Mouse (Mus musculus) kidney, postnatal 0 days (tissue): ENCODE measurements at regions not wholly inside any gene's neighbourhood (a gene's known extent, or its start where the extent isn't known, plus 50 kb on each side); places are given as distances from the start of the nearest gene placed in this dataset.

Source experiments
- ATAC-seq: fragments of 200-750 bp; cut with Nextera tagmentation; replicated peaks from 2 replicates; pipeline ENCODE4 v1.8.0; 2017; ENCODE audit warnings: low read depth, moderate number of reproducible peaks, moderate TSS enrichment, moderate library complexity; ENCODE audit not compliant: low FRiP score
- DNase-seq: peaks from one replicate; pipeline ENCODE4 v3.0.0-alpha.2; 2016; ENCODE audit warnings: low spot score
- H3K27ac ChIP-seq: fragments of 300-500 bp; sonication (generic); 2 replicates; pipeline ENCODE4 v1.5.1; 2014; ENCODE audit warnings: mild to moderate bottlenecking
- H3K27me3 ChIP-seq: fragments of 300-500 bp; sonication (generic); 2 replicates; pipeline ENCODE4 v1.6.1; 2014; ENCODE audit warnings: low read length, mixed read lengths; ENCODE audit not compliant: insufficient read depth
- H3K36me3 ChIP-seq: fragments of 300-500 bp; sonication (generic); 2 replicates; pipeline ENCODE4 v1.6.1; 2014; ENCODE audit warnings: low read length, mixed read lengths; ENCODE audit not compliant: insufficient read depth
- H3K4me1 ChIP-seq: fragments of 300-500 bp; sonication (generic); replicated peaks from 2 replicates; pipeline ENCODE4 v1.6.1; 2014; ENCODE audit warnings: antibody characterized with exemption, low read length, mixed read lengths; ENCODE audit not compliant: insufficient read depth
- H3K4me2 ChIP-seq: fragments of 300-500 bp; sonication (generic); 2 replicates; pipeline ENCODE4 v1.6.1; 2014; ENCODE audit warnings: mild to moderate bottlenecking, low read length, moderate library complexity, mixed read lengths
- H3K4me3 ChIP-seq: fragments of 300-500 bp; sonication (generic); replicated peaks from 2 replicates; pipeline ENCODE4 v1.5.1; 2014; ENCODE audit warnings: low read depth, low read length
- H3K9ac ChIP-seq: fragments of 300-500 bp; sonication (generic); 2 replicates; pipeline ENCODE4 v1.6.1; 2014; ENCODE audit warnings: low read depth, low read length
- H3K9me3 ChIP-seq: fragments of 300-500 bp; sonication (generic); replicated peaks from 2 replicates; pipeline ENCODE4 v1.6.1; 2016; ENCODE audit warnings: low read length, inconsistent platforms, mixed read lengths
- CTCF ChIP-seq: IDR thresholded peaks from 2 replicates; pipeline ENCODE4 v1.5.1; 2016; ENCODE audit warnings: antibody characterized with exemption, low read depth, mild to moderate bottlenecking, moderate library complexity
- WGBS: fragments of 180-500 bp; shearing (Covaris S2); extraction: QIAGEN DNeasy Blood & Tissue Kit; methylation state at CpG from one replicate; pipeline ENCODE4 v1.1.7; 2014; 5-methylcytosine and 5-hydroxymethylcytosine counted together

GRCm38 (mm10) chr17:48602554-48602953 is 147.9 kb downstream of the Unc5cl start:
- WGBS, result 3% methylated on average over 6 of the region's 6 CpGs
- H3K27me3 ChIP-seq, result no peaks in the 10 kb centered on the region
- H3K4me3 ChIP-seq, result no peak overlapping the region
- ATAC-seq (peak; percentile 47; the same call in 1 of the 2 replicates), DNase-seq (peak; percentile 83)
- no peak overlapping the region for H3K27ac ChIP-seq
- H3K9me3 ChIP-seq, result no peaks in the 10 kb centered on the region
- H3K4me2 ChIP-seq, result no peak overlapping the region
- no peaks in the 10 kb centered on the region for H3K36me3 ChIP-seq
- no peaks in the 10 kb centered on the region for H3K4me1 ChIP-seq
- TF ChIP-seq CTCF, result peak; percentile 85
- H3K9ac ChIP-seq, result no peak overlapping the region

GRCm38 (mm10) chr17:48606767-48607166 is 152.1 kb downstream of the Unc5cl start:
- H3K4me1 ChIP-seq, result no peaks in the 10 kb centered on the region
- DNase-seq (no peak), ATAC-seq (no peak)
- no peak overlapping the region for H3K9ac ChIP-seq
- no peak overlapping the region for H3K4me3 ChIP-seq
- H3K36me3 ChIP-seq, result no peaks in the 10 kb centered on the region
- no peaks in the 10 kb centered on the region for H3K9me3 ChIP-seq
- TF ChIP-seq CTCF, result no peak
- no peaks in the 10 kb centered on the region for H3K27me3 ChIP-seq
- no peak overlapping the region for H3K27ac ChIP-seq
- WGBS, result 86% methylated on average over 4 of the region's 4 CpGs
- no peak overlapping the region for H3K4me2 ChIP-seq

- no peak overlapping the region for H3K4me3 ChIP-seq
- no peaks in the 10 kb centered on the region for H3K36me3 ChIP-seq
- H3K9ac ChIP-seq, result no peak overlapping the region
- WGBS, result 60% methylated on average over 3 of the region's 3 CpGs
- H3K9me3 ChIP-seq, result no peaks in the 10 kb centered on the region
- DNase-seq (no peak), ATAC-seq (no peak)
- H3K27me3 ChIP-seq, result no peaks in the 10 kb centered on the region; the same call in 1 of the 2 replicates
- H3K4me2 ChIP-seq, result no peak overlapping the region
- H3K4me1 ChIP-seq, result no peaks in the 10 kb centered on the region
- H3K27ac ChIP-seq, result no peak overlapping the region
- no peak for TF ChIP-seq CTCF
Measured at GRCm38 (mm10) chr17:48608315-48608714, 153.6 kb downstream of the Unc5cl start.

GRCm38 (mm10) chr17:48610107-48610506 is 155.4 kb downstream of the Unc5cl start:
- ATAC-seq (no peak), DNase-seq (no peak)
- Histone ChIP-seq H3K4me1 (no peaks in the 10 kb centered on the region), H3K9ac (no peak overlapping the region), H3K9me3 (0 out of 2 replicates have a peak, but pooled peaks cover 3% of the 10 kb centered on the region), H3K4me3 (no peak overlapping the region), H3K27me3 (no peaks in the 10 kb centered on the region; the same call in 1 of the 2 replicates), H3K36me3 (no peaks in the 10 kb centered on the region), H3K27ac (no peak overlapping the region), H3K4me2 (no peak overlapping the region)
- TF ChIP-seq CTCF, result no peak
- 71% methylated on average over 10 of the region's 10 CpGs for WGBS

DNA sequence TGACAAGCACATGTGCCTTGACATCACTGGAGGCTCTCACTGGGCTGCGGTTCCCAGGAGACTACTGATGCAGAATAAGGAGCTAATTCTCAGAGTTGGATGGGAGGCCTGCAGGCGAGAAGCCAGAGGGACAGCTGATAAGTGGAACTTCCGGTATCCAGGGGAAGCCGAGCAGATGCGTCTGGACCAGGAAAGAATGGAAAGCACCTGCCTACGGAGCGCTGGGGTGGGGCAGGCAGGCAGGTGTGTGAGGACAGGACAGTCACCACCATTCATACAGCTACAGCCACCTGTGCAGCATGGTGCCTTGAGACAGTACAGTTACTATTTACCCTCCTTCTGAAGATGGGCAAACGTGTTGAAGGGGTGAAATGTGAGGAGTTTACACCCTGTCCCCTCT is 156.1 kb downstream of the Unc5cl start:
- Histone ChIP-seq H3K9ac (no peak overlapping the region), H3K27ac (no peak overlapping the region), H3K4me2 (no peak overlapping the region), H3K4me3 (no peak overlapping the region), H3K4me1 (no peaks in the 10 kb centered on the region), H3K27me3 (no peaks in the 10 kb centered on the region; the same call in 1 of the 2 replicates), H3K9me3 (0 out of 2 replicates have a peak, but pooled peaks cover 3% of the 10 kb centered on the region), H3K36me3 (no peaks in the 10 kb centered on the region)
- DNase-seq, result no peak
- ATAC-seq, result no peak
- TF ChIP-seq CTCF, result no peak
- WGBS, result 76% methylated on average over 8 of the region's 8 CpGs

DNA sequence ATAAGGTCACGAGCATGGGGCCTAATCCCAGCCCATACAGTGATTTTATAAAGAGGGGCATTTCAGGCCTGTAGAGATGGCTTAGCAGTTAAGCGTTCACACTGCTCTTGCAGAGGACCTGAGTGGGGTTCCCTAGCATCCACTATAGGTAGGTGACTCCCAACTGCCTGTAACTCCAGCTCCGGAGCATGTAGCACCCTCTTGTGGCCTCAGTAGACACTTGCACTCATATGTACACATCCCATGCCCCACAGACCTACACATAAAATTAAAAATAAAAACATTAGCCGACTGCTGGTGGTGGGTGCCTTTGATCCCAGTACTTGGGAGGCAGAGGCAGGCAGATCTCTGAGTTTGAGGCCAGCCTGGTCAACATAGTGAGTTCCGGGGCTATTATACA is 158.8 kb downstream of the Unc5cl start:
- no peaks in the 10 kb centered on the region for H3K4me1 ChIP-seq
- no peak overlapping the region for H3K27ac ChIP-seq
- H3K4me3 ChIP-seq, result no peak overlapping the region
- H3K9me3 ChIP-seq, result 0 out of 2 replicates have a peak, but pooled peaks cover 3% of the 10 kb centered on the region
- no peaks in the 10 kb centered on the region; the same call in 1 of the 2 replicates for H3K27me3 ChIP-seq
- ATAC-seq (no peak), DNase-seq (no peak)
- no peaks in the 10 kb centered on the region for H3K36me3 ChIP-seq
- H3K9ac ChIP-seq, result no peak overlapping the region
- peak; percentile 47; the same call in 1 of the 2 replicates for TF ChIP-seq CTCF
- no peak overlapping the region for H3K4me2 ChIP-seq
- 95% methylated on average over 5 of the region's 5 CpGs for WGBS

- no peak overlapping the region for H3K4me2 ChIP-seq
- 0 out of 2 replicates have a peak, but pooled peaks cover 3% of the 10 kb centered on the region for H3K9me3 ChIP-seq
- no peak for ATAC-seq
- no peak for TF ChIP-seq CTCF
- no peak overlapping the region for H3K27ac ChIP-seq
- 53% methylated on average over 3 of the region's 3 CpGs for WGBS
- DNase-seq, result no peak
- no peaks in the 10 kb centered on the region; the same call in 1 of the 2 replicates for H3K27me3 ChIP-seq
- no peak overlapping the region for H3K4me3 ChIP-seq
- no peaks in the 10 kb centered on the region for H3K36me3 ChIP-seq
- no peaks in the 10 kb centered on the region for H3K4me1 ChIP-seq
- H3K9ac ChIP-seq, result no peak overlapping the region
Measured at GRCm38 (mm10) chr17:48615248-48615647, 160.5 kb downstream of the Unc5cl start.
